Mouse (Mus musculus) heart, postnatal 0 days (tissue): Measurements from ENCODE around the gene Rps25. TPM values are rescaled to one million over a fixed set of nuclear protein-coding genes. Genes with fewer than 3 reads are reported as not detected.
A peak's percentile ranks its signal among the peaks of the same experiment; 100 is the strongest.
"Not testable (repeated sequence)": the region's sequence is repeated elsewhere in the genome, so short reads cannot be mapped to it uniquely, and the experiment has no call there.

ENCODE experiments used
- ATAC-seq: fragments of 200-750 bp; cut with Nextera tagmentation; 2 replicates; pipeline ENCODE4 v1.8.0; 2017; ENCODE audit warnings: low read depth, moderate number of reproducible peaks, moderate library complexity; ENCODE audit not compliant: insufficient read depth
- DNase-seq: peaks from one replicate; pipeline ENCODE4 v3.0.0-alpha.2; 2016; ENCODE audit warnings: low spot score
- H3K27ac ChIP-seq: fragments of 300-500 bp; sonication (generic); 2 replicates; pipeline ENCODE4 v1.5.1; 2014; ENCODE audit warnings: low read depth, mild to moderate bottlenecking
- H3K27me3 ChIP-seq: fragments of 300-500 bp; sonication (generic); 2 replicates; pipeline ENCODE4 v1.6.1; 2014; ENCODE audit warnings: low read length, mixed read lengths; ENCODE audit not compliant: control insufficient read depth, insufficient read depth
- H3K36me3 ChIP-seq: fragments of 300-500 bp; sonication (generic); replicated peaks from 2 replicates; pipeline ENCODE4 v1.6.1; 2014; ENCODE audit warnings: low read length, mixed read lengths; ENCODE audit not compliant: control insufficient read depth, insufficient read depth
- H3K4me1 ChIP-seq: fragments of 300-500 bp; sonication (generic); 2 replicates; pipeline ENCODE4 v1.6.1; 2014; ENCODE audit warnings: antibody characterized with exemption; ENCODE audit not compliant: control insufficient read depth, insufficient read depth
- H3K4me2 ChIP-seq: fragments of 300-500 bp; sonication (generic); 2 replicates; pipeline ENCODE4 v1.6.1; 2014; ENCODE audit warnings: low read depth, mild to moderate bottlenecking, low read length, moderate library complexity
- H3K4me3 ChIP-seq: fragments of 300-500 bp; sonication (generic); 2 replicates; pipeline ENCODE4 v1.5.1; 2014; ENCODE audit warnings: low read depth, low read length
- H3K9ac ChIP-seq: fragments of 300-500 bp; sonication (generic); replicated peaks from 2 replicates; pipeline ENCODE4 v1.6.1; 2014; ENCODE audit warnings: low read depth, low read length, mixed read lengths
- H3K9me3 ChIP-seq: fragments of 300-500 bp; sonication (generic); replicated peaks from 2 replicates; pipeline ENCODE4 v1.6.1; 2016; ENCODE audit warnings: low read length; ENCODE audit not compliant: control insufficient read depth
- CTCF ChIP-seq: IDR thresholded peaks from 2 replicates; pipeline ENCODE4 v1.5.1; 2016; ENCODE audit warnings: antibody characterized with exemption, control low read depth, low read depth
- EP300 ChIP-seq: IDR thresholded peaks from 2 replicates; pipeline ENCODE4 v1.6.1; 2016; ENCODE audit warnings: antibody characterized with exemption, low read depth
- WGBS: fragments of 180-500 bp; shearing (Covaris S2); extraction: QIAGEN DNeasy Blood & Tissue Kit; methylation state at CpG from one replicate; pipeline ENCODE4 v1.1.7; 2014; 5-methylcytosine and 5-hydroxymethylcytosine counted together
- polyA plus RNA-seq: library from polyadenylated mRNA; unstranded; fragments of >200 nt; fragmentation: Nextera tagmentation; extraction: Ambion mirVana; gene quantifications from 2 replicates; pipeline ENCODE4 v1.2.1, GENCODE M21; 2015
- total RNA-seq: library from RNA; depleted of rRNA; stranded (reverse); fragments of >200 nt; gene quantifications from 2 replicates; pipeline ENCODE4 v1.2.3, GENCODE M21; 2014; ENCODE audit warnings: low replicate concordance

Gene Rps25
- total and polyA plus RNA-seq, 2 experiments from 2014 or later = 464 to 1,421 TPM

GRCm38 (mm10) chr9:44373386-44373785, 33.6 kb upstream of the Rps25 start:
- DNase-seq (no peak), ATAC-seq (no peak)
- no peak overlapping the region for H3K4me2 ChIP-seq
- no peaks in the 10 kb centered on the region for H3K36me3 ChIP-seq
- TF ChIP-seq CTCF = no peak
- no peak for TF ChIP-seq EP300
- no peak overlapping the region for H3K4me3 ChIP-seq
- H3K27ac ChIP-seq = no peak overlapping the region
- H3K9me3 ChIP-seq = no peaks in the 10 kb centered on the region
- H3K27me3 ChIP-seq = no peaks in the 10 kb centered on the region
- peaks cover 2% of the 10 kb centered on the region for H3K4me1 ChIP-seq
- H3K9ac ChIP-seq = no peak overlapping the region

- peaks cover 15% of the 10 kb centered on the region for H3K4me1 ChIP-seq
- H3K9ac ChIP-seq = no peak overlapping the region
- H3K4me2 ChIP-seq = no peak overlapping the region
- ATAC-seq (no peak), DNase-seq (no peak)
- no peak overlapping the region for H3K4me3 ChIP-seq
- 77% methylated on average over 6 of the region's 6 CpGs for WGBS
- no peaks in the 10 kb centered on the region for H3K9me3 ChIP-seq
- no peak overlapping the region for H3K27ac ChIP-seq
- no peaks in the 10 kb centered on the region for H3K27me3 ChIP-seq
- peaks cover 6% of the 10 kb centered on the region for H3K36me3 ChIP-seq
- TF ChIP-seq EP300 (no peak), CTCF (no peak)
Measured at GRCm38 (mm10) chr9:44376141-44376540, 30.8 kb upstream of the Rps25 start.

- H3K27me3 ChIP-seq, DNase-seq, H3K4me3 ChIP-seq, H3K9ac ChIP-seq, H3K27ac ChIP-seq, ATAC-seq, H3K4me2 ChIP-seq, H3K9me3 ChIP-seq: not testable (repeated sequence)
- H3K36me3 ChIP-seq = peaks cover 18% of the 10 kb centered on the region
- WGBS = 82% methylated on average over 2 of the region's 2 CpGs
- peaks cover 15% of the 10 kb centered on the region for H3K4me1 ChIP-seq
Measured at GRCm38 (mm10) chr9:44377335-44377734, 29.6 kb upstream of the Rps25 start.

- H3K9me3 ChIP-seq = no peaks in the 10 kb centered on the region
- peaks cover 15% of the 10 kb centered on the region for H3K4me1 ChIP-seq
- peak overlapping the region; percentile 71 for H3K4me2 ChIP-seq
- H3K36me3 ChIP-seq = peaks cover 27% of the 10 kb centered on the region
- ATAC-seq (no peak), DNase-seq (no peak)
- no peak overlapping the region for H3K27ac ChIP-seq
- H3K27me3 ChIP-seq = no peaks in the 10 kb centered on the region
- peak overlapping the region; percentile 62 for H3K4me3 ChIP-seq
- peak overlapping the region; percentile 78; the same call in 1 of the 2 replicates for H3K9ac ChIP-seq
- 80% methylated on average over 5 of the region's 5 CpGs for whole genome bisulfite sequencing
- TF ChIP-seq CTCF (no peak), EP300 (no peak)
Measured at GRCm38 (mm10) chr9:44378153-44378730, 28.7 kb upstream of the Rps25 start.

- peak within 1 kb of the TSS; percentile 78 for H3K9ac ChIP-seq
- WGBS = 0% methylated on average over 82 of the region's 83 CpGs
- peak within 1 kb of the TSS; percentile 62 for H3K4me3 ChIP-seq
- peak; percentile 37 for TF ChIP-seq CTCF
- TF ChIP-seq EP300 = peak; percentile 15; the same call in 1 of the 2 replicates
- peak within 1 kb of the TSS; percentile 87 for H3K4me2 ChIP-seq
- H3K27ac ChIP-seq = peak within 1 kb of the TSS; percentile 73
- H3K9me3 ChIP-seq = no peaks in the 10 kb centered on the region
- peaks cover 37% of the 10 kb centered on the region for H3K36me3 ChIP-seq
- ATAC-seq = peak; percentile 99
- H3K27me3 ChIP-seq = no peaks in the 10 kb centered on the region
- peaks cover 15% of the 10 kb centered on the region for H3K4me1 ChIP-seq
- peak; percentile 97 for DNase-seq
Measured at GRCm38 (mm10) chr9:44379054-44379834, 27.7 kb upstream of the Rps25 start, which contains the start of gene Hyou1. Hyou1 (plus strand) TSS chr9:44379490.
